Mouse (Mus musculus) embryonic facial prominence, embryonic 15.5 days (tissue): ENCODE measurements around the gene Scd2. TPM values are rescaled to one million over a fixed set of nuclear protein-coding genes. Genes with fewer than 3 reads are reported as not detected.
"Not testable (repeated sequence)": the region's sequence is repeated elsewhere in the genome, so short reads cannot be mapped to it uniquely, and the experiment has no call there.

Experiments used
- ATAC-seq: fragments of 200-750 bp; cut with Nextera tagmentation; 2 replicates; pipeline ENCODE4 v1.8.0; 2017; ENCODE audit warnings: low read depth, moderate TSS enrichment; ENCODE audit not compliant: insufficient number of reproducible peaks, low FRiP score, low TSS enrichment
- H3K27ac ChIP-seq: fragments of 300-500 bp; sonication (generic); replicated peaks from 2 replicates; pipeline ENCODE4 v1.5.1; 2015; ENCODE audit warnings: mild to moderate bottlenecking, inconsistent platforms
- H3K27me3 ChIP-seq: fragments of 300-500 bp; sonication (generic); 2 replicates; pipeline ENCODE4 v1.6.1; 2015; ENCODE audit warnings: inconsistent platforms
- H3K36me3 ChIP-seq: fragments of 300-500 bp; sonication (generic); 2 replicates; pipeline ENCODE4 v1.6.1; 2015; ENCODE audit warnings: mild to moderate bottlenecking, inconsistent platforms
- H3K4me1 ChIP-seq: fragments of 300-500 bp; sonication (generic); 2 replicates; pipeline ENCODE4 v1.6.1; 2015; ENCODE audit warnings: inconsistent platforms
- H3K4me2 ChIP-seq: fragments of 300-500 bp; sonication (generic); replicated peaks from 2 replicates; pipeline ENCODE4 v1.6.1; 2015; ENCODE audit warnings: mild to moderate bottlenecking, inconsistent platforms
- H3K4me3 ChIP-seq: fragments of 300-500 bp; sonication (generic); replicated peaks from 2 replicates; pipeline ENCODE4 v1.5.1; 2015; ENCODE audit warnings: mild to moderate bottlenecking, inconsistent platforms
- H3K9ac ChIP-seq: fragments of 300-500 bp; sonication (generic); 2 replicates; pipeline ENCODE4 v1.6.1; 2015; ENCODE audit warnings: inconsistent platforms
- H3K9me3 ChIP-seq: fragments of 300-500 bp; sonication (generic); replicated peaks from 2 replicates; pipeline ENCODE4 v1.6.1; 2016; ENCODE audit warnings: inconsistent platforms
- WGBS: fragments of 180-500 bp; shearing (Covaris S2); methylation state at CpG from one replicate; pipeline ENCODE4 v1.1.7; 2015; 5-methylcytosine and 5-hydroxymethylcytosine counted together
- polyA plus RNA-seq: library from polyadenylated mRNA; unstranded; fragments of >200 nt; fragmentation: Nextera tagmentation; extraction: Ambion mirVana; gene quantifications from 2 replicates; pipeline ENCODE4 v1.2.1, GENCODE M21; 2015

Scd2 gene
- polyA plus RNA-seq, 1 experiment from 2014 or later = 179 TPM

DNA sequence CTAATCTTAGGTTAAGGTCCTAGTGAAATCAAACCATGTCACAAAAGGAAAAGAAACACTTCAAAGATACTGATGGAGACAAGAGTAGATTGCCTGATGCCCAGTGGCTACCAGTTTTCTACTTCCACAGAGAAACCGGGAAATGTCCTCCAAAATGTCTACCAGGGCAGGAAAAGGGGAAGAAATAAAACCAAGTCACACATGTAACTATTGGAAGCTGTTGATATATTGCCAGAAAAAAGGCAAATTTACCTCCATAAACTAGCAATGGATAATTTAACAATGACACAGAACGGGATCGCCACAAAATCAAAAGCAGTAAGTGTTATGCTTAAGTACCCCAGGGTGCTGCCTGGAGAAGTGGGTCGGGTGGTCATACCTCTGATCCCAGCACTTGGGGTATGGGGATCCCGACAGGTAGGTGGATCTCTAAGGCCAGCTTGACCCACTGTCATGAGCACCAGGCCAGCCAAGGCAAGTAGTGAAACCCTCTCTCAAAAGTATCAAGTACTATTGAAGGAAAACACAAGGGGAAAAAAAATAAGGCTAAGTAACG, 14.5 kb downstream of the Scd2 start:
- H3K27me3 ChIP-seq = no peaks in the 10 kb centered on the region
- no peak overlapping the region for H3K9ac ChIP-seq
- no peak for ATAC-seq
- H3K4me1 ChIP-seq = peaks cover 22% of the 10 kb centered on the region
- no peak overlapping the region for H3K4me2 ChIP-seq
- peaks cover 58% of the 10 kb centered on the region for H3K36me3 ChIP-seq
- 77% methylated on average over 6 of the region's 6 CpGs for WGBS
- H3K4me3 ChIP-seq = no peak overlapping the region
- no peaks in the 10 kb centered on the region for H3K9me3 ChIP-seq
- H3K27ac ChIP-seq = no peak overlapping the region

DNA sequence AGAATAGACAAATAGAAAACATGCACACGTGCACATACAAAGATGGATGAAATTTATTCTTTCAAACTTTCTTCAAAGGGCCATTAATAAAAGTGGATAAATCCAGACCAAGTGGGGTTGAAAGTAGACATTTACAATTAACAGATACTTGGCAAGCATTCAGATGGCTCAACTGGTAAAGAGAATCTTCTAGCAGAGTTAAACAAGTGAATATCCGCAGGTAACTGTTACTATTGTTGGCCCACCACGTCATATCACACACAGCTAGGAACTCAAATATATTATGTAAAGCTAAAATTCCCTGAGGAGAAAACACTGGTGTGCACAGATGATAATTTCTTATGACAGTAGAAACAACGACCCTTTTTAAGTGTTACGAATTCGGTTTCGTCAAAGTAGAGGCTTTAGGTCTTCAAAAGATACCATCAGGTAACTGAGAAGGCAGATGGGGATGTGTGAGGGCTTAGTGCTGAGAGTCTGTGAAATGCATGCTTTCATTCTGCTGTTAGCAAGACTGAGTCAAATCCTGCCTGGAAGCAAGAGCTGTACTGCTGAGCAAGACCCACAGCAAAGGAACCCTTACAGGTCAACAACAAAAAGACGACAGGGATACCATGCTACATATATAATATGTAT, 15.3 kb downstream of the Scd2 start:
- no peak for ATAC-seq
- no peak overlapping the region for H3K9ac ChIP-seq
- no peaks in the 10 kb centered on the region for H3K27me3 ChIP-seq
- H3K4me3 ChIP-seq = no peak overlapping the region
- peaks cover 16% of the 10 kb centered on the region; the same call in 1 of the 2 replicates for H3K4me1 ChIP-seq
- peaks cover 51% of the 10 kb centered on the region for H3K36me3 ChIP-seq
- no peak overlapping the region for H3K4me2 ChIP-seq
- WGBS = 82% methylated on average over 8 of the region's 8 CpGs
- H3K27ac ChIP-seq = no peak overlapping the region
- H3K9me3 ChIP-seq = no peaks in the 10 kb centered on the region

DNA sequence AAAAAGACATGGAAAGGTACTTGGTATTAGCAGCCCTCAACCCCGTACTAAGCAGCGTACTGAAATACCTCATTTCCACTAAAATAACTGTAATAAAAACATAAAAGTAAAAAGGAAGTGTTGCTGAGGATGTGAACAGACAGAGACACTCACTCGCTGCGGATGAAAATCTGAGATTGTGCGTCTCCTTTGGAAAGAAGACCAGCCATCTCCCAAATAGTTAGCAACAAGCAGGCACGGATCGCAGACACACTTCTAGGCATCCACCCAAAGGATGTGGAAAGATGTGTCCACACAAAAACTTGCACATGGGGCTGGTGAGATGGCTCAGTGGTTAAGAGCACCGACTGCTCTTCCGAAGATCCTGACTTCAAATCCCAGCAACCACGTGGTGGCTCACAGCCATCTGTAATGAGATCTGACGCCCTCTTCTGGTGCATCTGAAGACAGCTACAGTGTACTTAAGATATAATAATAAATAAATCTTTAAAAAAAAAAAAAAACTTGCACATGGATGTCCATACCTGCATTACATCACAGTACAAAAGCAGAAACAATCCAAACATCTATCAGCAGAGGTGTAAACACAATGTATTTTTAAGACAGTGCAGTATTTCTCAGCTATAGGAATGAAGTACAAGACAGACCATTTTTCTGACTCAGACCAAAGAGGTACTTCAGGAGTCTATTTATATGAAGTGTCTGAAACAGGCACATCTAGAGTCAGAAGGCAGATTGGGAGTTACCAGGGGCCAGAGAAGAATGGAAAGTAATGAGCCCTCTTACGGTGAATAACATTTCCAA, 16.1 kb downstream of the Scd2 start:
- no peak for ATAC-seq
- Histone ChIP-seq H3K9me3 (no peaks in the 10 kb centered on the region), H3K27ac (no peak overlapping the region), H3K4me2 (no peak overlapping the region), H3K36me3 (peaks cover 43% of the 10 kb centered on the region), H3K4me1 (peaks cover 17% of the 10 kb centered on the region), H3K27me3 (no peaks in the 10 kb centered on the region), H3K4me3 (no peak overlapping the region), H3K9ac (no peak overlapping the region)
- 76% methylated on average over 12 of the region's 12 CpGs for WGBS

DNA sequence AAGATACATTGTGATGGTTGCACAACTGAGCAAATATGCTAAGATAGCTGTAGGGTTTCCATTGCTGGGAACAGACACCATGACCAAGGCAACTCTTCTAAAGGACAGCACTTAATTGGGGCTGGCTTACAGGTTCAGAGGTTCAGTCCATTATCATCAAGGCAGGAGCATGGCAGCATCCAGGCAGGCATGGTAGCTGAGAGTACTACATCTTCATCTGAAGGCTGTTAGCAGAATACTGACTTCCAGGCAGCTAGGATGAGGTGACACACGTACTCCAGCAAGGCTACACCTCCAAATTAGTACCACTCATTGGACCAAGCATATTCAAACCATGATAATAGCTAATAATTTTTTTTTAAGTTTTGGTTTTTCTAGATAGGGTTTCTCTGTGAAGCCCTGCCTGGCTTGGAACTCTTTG, 16.7 kb downstream of the Scd2 start:
- not testable (repeated sequence) for H3K27me3 ChIP-seq, ATAC-seq, H3K9me3 ChIP-seq, H3K4me2 ChIP-seq, H3K27ac ChIP-seq, H3K9ac ChIP-seq, H3K4me3 ChIP-seq
- H3K4me1 ChIP-seq = peaks cover 17% of the 10 kb centered on the region
- peaks cover 37% of the 10 kb centered on the region for H3K36me3 ChIP-seq
- WGBS = 90% methylated on average over 1 of the region's 1 CpGs

DNA sequence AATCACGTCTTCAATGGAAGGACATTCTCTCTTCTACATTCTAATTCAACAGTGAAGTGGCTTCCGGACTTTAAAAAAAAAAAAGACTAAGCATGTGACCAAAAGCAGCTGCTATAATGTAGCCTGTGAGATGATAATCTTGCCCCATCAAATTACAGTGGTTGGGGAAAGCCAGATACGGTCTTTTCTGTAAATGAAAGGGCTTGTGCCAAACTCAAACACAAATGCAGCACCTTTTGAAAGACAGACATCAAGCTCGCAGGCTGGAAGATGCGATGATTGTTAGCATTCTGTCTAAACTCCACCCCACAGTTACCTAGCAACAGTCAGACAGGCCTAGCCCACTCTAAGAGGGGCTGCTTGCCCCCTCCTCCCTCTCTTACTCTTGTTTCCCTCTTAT, 17.3 kb downstream of the Scd2 start:
- Histone ChIP-seq H3K27me3 (no peaks in the 10 kb centered on the region), H3K4me2 (no peak overlapping the region), H3K27ac (no peak overlapping the region), H3K9me3 (no peaks in the 10 kb centered on the region), H3K36me3 (peaks cover 30% of the 10 kb centered on the region), H3K4me3 (no peak overlapping the region), H3K9ac (no peak overlapping the region), H3K4me1 (peaks cover 17% of the 10 kb centered on the region)
- no peak for ATAC-seq
- whole genome bisulfite sequencing = 38% methylated on average over 5 of the region's 5 CpGs

DNA sequence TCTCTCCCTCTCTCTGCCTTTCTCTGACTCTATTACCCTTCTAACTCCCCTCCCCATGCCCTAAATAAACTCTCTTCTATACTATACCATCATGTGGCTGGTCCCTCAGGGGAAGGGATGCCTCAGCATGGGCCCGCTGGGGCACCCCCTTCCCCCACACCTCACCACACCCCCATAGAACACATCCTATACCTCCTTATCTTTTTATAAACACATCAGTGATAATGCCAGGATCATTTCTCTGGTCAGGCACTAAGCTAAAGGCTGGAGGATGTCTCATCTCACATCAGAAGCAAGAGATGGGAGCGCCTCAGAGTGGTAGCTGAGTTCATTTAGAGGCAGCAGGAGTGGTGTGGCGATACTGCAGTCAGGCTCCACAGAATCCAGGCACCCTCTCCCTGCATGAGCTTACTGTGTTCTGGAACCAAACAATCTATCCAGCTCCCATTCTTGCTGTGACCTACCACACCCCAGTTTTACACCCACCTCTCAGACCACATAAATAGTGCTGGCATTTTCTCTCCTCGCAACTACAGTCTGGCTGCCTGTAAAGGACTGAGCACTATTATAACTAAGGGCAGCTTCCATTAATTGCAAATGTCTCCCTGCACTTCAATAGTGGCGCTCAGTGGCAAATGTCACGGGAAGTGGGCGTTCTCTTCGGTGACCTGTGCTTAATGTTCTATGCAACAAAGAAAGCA, 18.0 kb downstream of the Scd2 start:
- ATAC-seq = no peak
- 74% methylated on average over 8 of the region's 8 CpGs for WGBS
- no peak overlapping the region for H3K4me2 ChIP-seq
- H3K9me3 ChIP-seq = no peaks in the 10 kb centered on the region
- no peak overlapping the region; the same call in 1 of the 2 replicates for H3K27ac ChIP-seq
- H3K9ac ChIP-seq = no peak overlapping the region
- H3K27me3 ChIP-seq = no peaks in the 10 kb centered on the region
- peaks cover 24% of the 10 kb centered on the region for H3K36me3 ChIP-seq
- H3K4me1 ChIP-seq = peaks cover 17% of the 10 kb centered on the region
- no peak overlapping the region for H3K4me3 ChIP-seq

DNA sequence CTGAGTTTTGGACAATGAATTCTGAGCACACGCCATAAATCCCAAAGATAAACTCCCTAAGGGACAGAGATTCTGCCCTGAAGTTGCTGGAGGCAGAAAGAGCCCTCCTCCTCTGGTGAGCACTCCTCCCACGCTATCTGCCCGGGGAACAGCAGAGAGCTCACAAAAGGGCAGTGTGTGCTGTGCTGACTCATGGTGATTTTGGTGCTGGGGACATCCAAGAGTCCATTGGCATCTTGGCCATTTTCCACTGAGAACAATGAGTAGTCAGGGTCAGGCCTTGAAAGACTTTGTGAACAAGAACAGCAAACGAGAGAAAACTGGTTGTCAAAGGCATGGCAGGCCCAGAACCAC, 18.5 kb downstream of the Scd2 start:
- no peaks in the 10 kb centered on the region for H3K9me3 ChIP-seq
- H3K27ac ChIP-seq = no peak overlapping the region; the same call in 1 of the 2 replicates
- H3K4me2 ChIP-seq = no peak overlapping the region
- H3K4me1 ChIP-seq = peaks cover 17% of the 10 kb centered on the region
- WGBS = 30% methylated on average over 4 of the region's 4 CpGs
- ATAC-seq = no peak
- H3K27me3 ChIP-seq = no peaks in the 10 kb centered on the region
- H3K36me3 ChIP-seq = peaks cover 20% of the 10 kb centered on the region
- no peak overlapping the region for H3K4me3 ChIP-seq
- no peak overlapping the region for H3K9ac ChIP-seq

DNA sequence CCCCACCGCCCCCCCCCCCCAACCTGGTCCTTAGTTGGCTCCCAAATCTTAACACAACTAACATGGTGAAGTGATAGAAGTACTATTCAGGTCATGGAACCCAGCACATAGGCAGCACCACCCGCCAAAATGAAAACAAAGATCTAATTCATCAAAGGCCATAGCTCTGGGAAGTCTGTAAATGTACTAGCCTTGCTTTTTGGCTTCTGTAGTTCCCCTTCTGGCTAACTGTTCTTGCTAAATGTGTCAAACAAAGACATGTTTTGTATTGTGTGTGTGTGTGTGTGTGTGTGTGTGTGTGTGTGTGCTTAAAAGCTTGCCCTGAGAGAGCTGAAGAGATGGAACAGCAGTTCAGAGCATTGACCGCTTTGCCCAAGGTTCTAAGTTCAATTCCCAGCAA, 19.6 kb downstream of the Scd2 start:
- H3K27me3 ChIP-seq = no peaks in the 10 kb centered on the region
- H3K9ac ChIP-seq = no peak overlapping the region
- 65% methylated on average over 3 of the region's 3 CpGs for WGBS
- no peak overlapping the region for H3K4me2 ChIP-seq
- no peak overlapping the region for H3K27ac ChIP-seq
- no peak for ATAC-seq
- H3K9me3 ChIP-seq = no peaks in the 10 kb centered on the region
- H3K4me1 ChIP-seq = peaks cover 17% of the 10 kb centered on the region
- no peak overlapping the region for H3K4me3 ChIP-seq
- H3K36me3 ChIP-seq = peaks cover 9% of the 10 kb centered on the region

DNA sequence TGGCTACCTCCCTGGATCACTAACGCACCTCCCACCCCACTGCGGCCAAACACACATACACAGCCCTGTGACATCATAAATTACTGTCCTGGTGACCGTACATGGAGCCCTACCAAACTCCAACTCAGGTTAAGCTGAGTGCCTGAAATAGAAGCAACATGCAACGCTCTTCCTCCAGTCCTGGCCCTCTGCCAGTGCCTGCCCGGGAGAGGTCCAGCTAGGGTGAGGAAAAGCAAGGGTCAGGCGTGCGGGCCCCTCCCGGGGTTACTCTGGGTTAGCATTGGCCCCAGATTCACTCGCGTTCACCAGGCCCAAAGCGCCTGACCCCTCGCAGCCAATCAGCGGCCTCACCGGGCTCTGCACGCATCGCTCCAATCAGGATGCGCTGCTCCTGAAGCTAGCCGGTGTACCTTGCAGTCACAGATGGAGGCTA, 20.9 kb downstream of the Scd2 start:
- H3K9me3 ChIP-seq = no peaks in the 10 kb centered on the region
- 0 out of 2 replicates have a peak, but pooled peaks cover 2% of the 10 kb centered on the region for H3K36me3 ChIP-seq
- H3K4me2 ChIP-seq = peak overlapping the region; percentile 89
- H3K4me3 ChIP-seq = peak overlapping the region; percentile 56
- WGBS = 2% methylated on average over 18 of the region's 18 CpGs
- peaks cover 17% of the 10 kb centered on the region for H3K4me1 ChIP-seq
- peak overlapping the region; percentile 31; the same call in 1 of the 2 replicates for H3K9ac ChIP-seq
- H3K27me3 ChIP-seq = no peaks in the 10 kb centered on the region
- peak overlapping the region; percentile 82 for H3K27ac ChIP-seq
- peak; percentile 89 for ATAC-seq

DNA sequence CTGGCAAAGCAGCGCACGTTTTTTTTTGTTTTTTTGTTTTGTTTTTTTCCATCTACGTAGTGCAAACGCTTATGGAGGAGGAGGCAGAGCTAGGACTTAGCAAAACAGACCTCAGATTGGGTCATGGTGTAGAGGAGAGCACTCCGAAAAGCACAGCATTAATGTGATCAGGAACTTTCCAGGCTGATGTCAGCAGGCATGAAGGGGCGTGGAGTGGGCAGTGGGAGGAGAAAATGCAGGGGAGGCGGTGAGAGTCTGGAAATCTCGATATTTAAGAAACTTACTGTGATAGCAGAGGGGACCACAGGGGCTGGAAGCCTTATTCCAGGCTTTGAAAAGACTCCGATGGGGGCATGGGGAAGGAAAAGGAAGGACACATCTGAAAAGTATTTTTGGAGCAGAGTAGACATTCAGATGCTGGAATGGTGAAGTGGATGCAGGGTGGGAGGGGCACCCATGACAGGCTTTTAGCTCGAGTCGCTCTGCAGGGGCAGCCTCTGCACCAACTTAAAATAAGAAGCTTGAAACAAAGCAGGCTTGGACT, 21.5 kb downstream of the Scd2 start:
- Histone ChIP-seq H3K4me1 (peaks cover 17% of the 10 kb centered on the region), H3K4me3 (peak overlapping the region; percentile 56), H3K27me3 (no peaks in the 10 kb centered on the region), H3K9ac (peak overlapping the region; percentile 31; the same call in 1 of the 2 replicates), H3K4me2 (peak overlapping the region; percentile 89), H3K27ac (peak overlapping the region; percentile 82), H3K9me3 (no peaks in the 10 kb centered on the region), H3K36me3 (no peaks in the 10 kb centered on the region)
- 1% methylated on average over 11 of the region's 11 CpGs for WGBS
- ATAC-seq = peak; percentile 71
